Mouse (Mus musculus): ENCODE measurements around the gene Nhej1. TPM values are rescaled to one million over a fixed set of nuclear protein-coding genes. Genes with fewer than 3 reads are reported as not detected.

Nhej1 gene
- polyA plus RNA-seq, 1 experiment, result 7.7 TPM

DNA sequence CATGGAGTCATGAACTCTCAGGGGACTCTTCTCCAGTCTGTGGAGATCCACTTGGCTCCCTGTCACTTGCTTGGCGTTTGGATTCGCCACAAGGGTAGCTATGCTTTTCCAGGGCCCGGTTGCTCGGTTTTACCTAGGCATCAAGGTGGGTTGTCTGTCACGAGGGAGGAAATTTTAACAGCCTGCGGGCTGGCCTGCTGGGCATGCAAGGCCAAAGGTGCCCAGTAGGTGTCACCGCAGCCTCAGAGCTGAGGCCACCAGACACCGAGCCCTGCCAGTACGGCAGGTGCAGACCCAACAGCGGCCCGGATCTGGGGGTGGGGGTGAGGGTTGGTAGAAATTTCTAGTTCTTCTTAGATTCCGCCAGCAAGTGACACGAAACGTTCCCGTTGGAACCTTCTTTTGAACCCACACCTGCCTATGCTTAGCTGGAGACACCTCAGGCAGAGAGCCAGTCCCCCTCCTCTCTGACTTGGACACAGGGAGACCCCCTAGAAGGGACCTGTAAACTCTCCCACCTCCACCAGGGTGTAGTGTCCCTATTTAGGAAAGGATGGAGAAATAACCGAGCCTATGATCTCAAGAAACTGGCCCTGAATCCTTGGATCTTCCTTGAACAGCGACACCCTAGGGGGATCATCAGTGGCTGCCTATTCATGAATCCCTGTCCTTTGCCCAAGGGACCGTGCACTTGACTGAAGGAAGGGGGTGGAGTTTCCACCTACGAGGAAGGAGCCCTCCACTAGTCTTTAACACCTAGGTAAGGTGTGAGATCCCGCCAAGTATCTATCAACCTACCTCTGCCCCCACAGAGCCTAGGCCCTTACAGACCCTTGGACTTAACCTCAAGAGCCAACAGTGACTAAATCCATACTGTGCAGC lies 176.0 kb downstream of the Nhej1 start:
- H3K4me1 ChIP-seq (ENCODE audit: control insufficient read depth, insufficient read depth, low read length), result peaks cover 39% of the 10 kb centered on the region
- no peak overlapping the region for H3K27ac ChIP-seq (ENCODE audit: control insufficient read depth, insufficient read depth, low read depth, low read length)
- no peaks in the 10 kb centered on the region for H3K36me3 ChIP-seq (ENCODE audit: control insufficient read depth, insufficient read depth, low read length)
- peaks cover 12% of the 10 kb centered on the region for H3K27me3 ChIP-seq (ENCODE audit: control insufficient read depth, insufficient read depth, low read length)
- peak overlapping the region; percentile 20; the same call in 1 of the 2 replicates for H3K4me3 ChIP-seq (ENCODE audit: control insufficient read depth, low read depth, low read length)
- TF ChIP-seq CTCF (IDR thresholded peaks at IDR 0.05; ENCODE audit: control insufficient read depth, insufficient read depth, insufficient replicate concordance, low read depth, low read length) (peak; percentile 74; the same call in 1 of the 2 replicates), POLR2A (IDR thresholded peaks at IDR 0.05; ENCODE audit: control insufficient read depth, low read depth, low read length) (no peak)

- TF ChIP-seq POLR2A (IDR thresholded peaks at IDR 0.05; ENCODE audit: control insufficient read depth, low read depth, low read length) (no peak), CTCF (IDR thresholded peaks at IDR 0.05; ENCODE audit: control insufficient read depth, insufficient read depth, insufficient replicate concordance, low read depth, low read length) (no peak)
- Histone ChIP-seq H3K36me3 (ENCODE audit: control insufficient read depth, insufficient read depth, low read length) (no peaks in the 10 kb centered on the region), H3K4me1 (ENCODE audit: control insufficient read depth, insufficient read depth, low read length) (peaks cover 39% of the 10 kb centered on the region), H3K27me3 (ENCODE audit: control insufficient read depth, insufficient read depth, low read length) (peaks cover 12% of the 10 kb centered on the region), H3K4me3 (ENCODE audit: control insufficient read depth, low read depth, low read length) (no peak overlapping the region; the same call in 1 of the 2 replicates), H3K27ac (ENCODE audit: control insufficient read depth, insufficient read depth, low read depth, low read length) (no peak overlapping the region)
Measured at GRCm38 (mm10) chr1:74947986-74948670, 176.9 kb downstream of the Nhej1 start.

GRCm38 (mm10) chr1:74941651-74942360 lies 183.2 kb downstream of the Nhej1 start:
- Histone ChIP-seq H3K4me3 (ENCODE audit: control insufficient read depth, low read depth, low read length) (no peak overlapping the region), H3K36me3 (ENCODE audit: control insufficient read depth, insufficient read depth, low read length) (no peaks in the 10 kb centered on the region), H3K27me3 (ENCODE audit: control insufficient read depth, insufficient read depth, low read length) (no peaks in the 10 kb centered on the region), H3K27ac (ENCODE audit: control insufficient read depth, insufficient read depth, low read depth, low read length) (no peak overlapping the region), H3K4me1 (ENCODE audit: control insufficient read depth, insufficient read depth, low read length) (no peaks in the 10 kb centered on the region; the same call in 1 of the 2 replicates)
- TF ChIP-seq CTCF (IDR thresholded peaks at IDR 0.05; ENCODE audit: control insufficient read depth, insufficient read depth, insufficient replicate concordance, low read depth, low read length) (no peak), POLR2A (IDR thresholded peaks at IDR 0.05; ENCODE audit: control insufficient read depth, low read depth, low read length) (no peak)

GRCm38 (mm10) chr1:74939762-74940161 lies 185.2 kb downstream of the Nhej1 start:
- H3K27me3 ChIP-seq (ENCODE audit: control insufficient read depth, insufficient read depth, low read length), result no peaks in the 10 kb centered on the region
- no peaks in the 10 kb centered on the region for H3K36me3 ChIP-seq (ENCODE audit: control insufficient read depth, insufficient read depth, low read length)
- TF ChIP-seq POLR2A (IDR thresholded peaks at IDR 0.05; ENCODE audit: control insufficient read depth, low read depth, low read length), result no peak
- TF ChIP-seq CTCF (IDR thresholded peaks at IDR 0.05; ENCODE audit: control insufficient read depth, insufficient read depth, insufficient replicate concordance, low read depth, low read length), result no peak
- peaks cover 2% of the 10 kb centered on the region for H3K4me1 ChIP-seq (ENCODE audit: control insufficient read depth, insufficient read depth, low read length)
- H3K27ac ChIP-seq (ENCODE audit: control insufficient read depth, insufficient read depth, low read depth, low read length), result no peak overlapping the region
- no peak overlapping the region for H3K4me3 ChIP-seq (ENCODE audit: control insufficient read depth, low read depth, low read length)

GRCm38 (mm10) chr1:74936221-74936830 lies 188.7 kb downstream of the Nhej1 start:
- no peak for TF ChIP-seq CTCF (IDR thresholded peaks at IDR 0.05; ENCODE audit: control insufficient read depth, insufficient read depth, insufficient replicate concordance, low read depth, low read length)
- TF ChIP-seq POLR2A (IDR thresholded peaks at IDR 0.05; ENCODE audit: control insufficient read depth, low read depth, low read length), result no peak
- H3K4me1 ChIP-seq (ENCODE audit: control insufficient read depth, insufficient read depth, low read length), result peaks cover 2% of the 10 kb centered on the region
- no peaks in the 10 kb centered on the region; the same call in 1 of the 2 replicates for H3K36me3 ChIP-seq (ENCODE audit: control insufficient read depth, insufficient read depth, low read length)
- H3K27ac ChIP-seq (ENCODE audit: control insufficient read depth, insufficient read depth, low read depth, low read length), result no peak overlapping the region
- peak overlapping the region; percentile 78 for H3K4me3 ChIP-seq (ENCODE audit: control insufficient read depth, low read depth, low read length)
- H3K27me3 ChIP-seq (ENCODE audit: control insufficient read depth, insufficient read depth, low read length), result no peaks in the 10 kb centered on the region

GRCm38 (mm10) chr1:74935402-74935801 lies 189.6 kb downstream of the Nhej1 start, which contains the start of gene Cfap65:
Gene Cfap65 (minus strand): TSS chr1:74935599.
- Histone ChIP-seq H3K36me3 (ENCODE audit: control insufficient read depth, insufficient read depth, low read length) (no peaks in the 10 kb centered on the region; the same call in 1 of the 2 replicates), H3K27ac (ENCODE audit: control insufficient read depth, insufficient read depth, low read depth, low read length) (peak within 1 kb of the TSS; percentile 89), H3K4me1 (ENCODE audit: control insufficient read depth, insufficient read depth, low read length) (peaks cover 2% of the 10 kb centered on the region), H3K27me3 (ENCODE audit: control insufficient read depth, insufficient read depth, low read length) (no peaks in the 10 kb centered on the region), H3K4me3 (ENCODE audit: control insufficient read depth, low read depth, low read length) (peak within 1 kb of the TSS; percentile 93)
- TF ChIP-seq CTCF (IDR thresholded peaks at IDR 0.05; ENCODE audit: control insufficient read depth, insufficient read depth, insufficient replicate concordance, low read depth, low read length) (no peak), POLR2A (IDR thresholded peaks at IDR 0.05; ENCODE audit: control insufficient read depth, low read depth, low read length) (peak; percentile 73; the same call in 1 of the 2 replicates)

All from testis, adult 2 months (tissue).